Mouse (Mus musculus) myocyte (in vitro differentiated cells): Measurements from ENCODE around the gene D230025D16Rik. TPM values are rescaled to one million over a fixed set of nuclear protein-coding genes. Genes with fewer than 3 reads are reported as not detected.

Source experiments
- H3K27me3 ChIP-seq: one replicate; pipeline ENCODE4 v1.6.1; 2011; ENCODE audit not compliant: control insufficient read depth, insufficient read depth, insufficient read length
- H3K36me3 ChIP-seq: one replicate; pipeline ENCODE4 v1.6.1; 2011; ENCODE audit not compliant: control insufficient read depth, insufficient read depth
- H3K4me2 ChIP-seq: one replicate; pipeline ENCODE4 v1.6.1; 2011; ENCODE audit warnings: low read depth, control low read depth
- H3K4me3 ChIP-seq: one replicate; pipeline ENCODE4 v1.5.1; 2011; ENCODE audit warnings: mild to moderate bottlenecking, control low read depth, moderate library complexity
- H3K79me2 ChIP-seq: one replicate; pipeline ENCODE4 v1.6.1; 2011; ENCODE audit not compliant: control insufficient read depth, insufficient read depth
- H3ac ChIP-seq: one replicate; pipeline ENCODE4 v1.6.1; 2011; ENCODE audit not compliant: control insufficient read depth, insufficient read length
- CEBPB ChIP-seq: IDR thresholded peaks from 2 replicates; pipeline ENCODE4 v1.6.1; 2011; ENCODE audit warnings: mild to moderate bottlenecking, moderate library complexity; ENCODE audit not compliant: poor library complexity, insufficient read depth, severe bottlenecking
- E2F4 ChIP-seq: IDR thresholded peaks from one replicate; pipeline ENCODE4 v1.6.1; 2011; ENCODE audit warnings: mild to moderate bottlenecking, control low read depth, moderate library complexity; ENCODE audit not compliant: insufficient read depth
- MAX ChIP-seq: IDR thresholded peaks from one replicate; pipeline ENCODE4 v1.6.1; 2011; ENCODE audit warnings: low read depth, mild to moderate bottlenecking, control low read depth
- MYOD1 ChIP-seq, 3 experiments: IDR thresholded peaks; one replicate each; pipeline ENCODE4 v1.6.1; 2011; ENCODE audit warnings: control low read depth in 2 of 3, low read depth in 2 of 3, mild to moderate bottlenecking in 2 of 3, moderate library complexity in 1 of 3; ENCODE audit not compliant: insufficient read length in 2 of 3, control insufficient read depth in 1 of 3
- MYOG ChIP-seq, 3 experiments: IDR thresholded peaks; one replicate each; pipeline ENCODE4 v1.6.1; 2011; ENCODE audit warnings: control low read depth in 2 of 3, low read depth in 2 of 3, mild to moderate bottlenecking in 2 of 3; ENCODE audit not compliant: insufficient read length in 2 of 3, control insufficient read depth in 1 of 3, insufficient read depth in 1 of 3
- POLR2A ChIP-seq: IDR thresholded peaks from one replicate; pipeline ENCODE4 v1.6.1; 2011; ENCODE audit warnings: low read depth, mild to moderate bottlenecking, control low read depth, moderate library complexity; ENCODE audit not compliant: insufficient read length
- POLR2AphosphoS2 ChIP-seq: IDR thresholded peaks from one replicate; pipeline ENCODE4 v1.6.1; 2011; ENCODE audit warnings: low read depth, control low read depth; ENCODE audit not compliant: insufficient read length
- REST ChIP-seq: IDR thresholded peaks from one replicate; pipeline ENCODE4 v1.6.1; 2011; ENCODE audit warnings: mild to moderate bottlenecking, control low read depth, moderate library complexity; ENCODE audit not compliant: insufficient read depth, insufficient read length
- SRF ChIP-seq: IDR thresholded peaks from one replicate; pipeline ENCODE4 v1.6.1; 2011; ENCODE audit warnings: low read depth; ENCODE audit not compliant: control insufficient read depth, insufficient read length
- TCF12 ChIP-seq: IDR thresholded peaks from one replicate; pipeline ENCODE4 v1.6.1; 2011; ENCODE audit warnings: mild to moderate bottlenecking, control low read depth; ENCODE audit not compliant: poor library complexity, insufficient read depth, severe bottlenecking
- TCF3 ChIP-seq: IDR thresholded peaks from one replicate; pipeline ENCODE4 v1.6.1; 2011; ENCODE audit warnings: low read depth, control low read depth; ENCODE audit not compliant: insufficient read length
- USF1 ChIP-seq: IDR thresholded peaks from one replicate; pipeline ENCODE4 v1.6.1; 2011; ENCODE audit warnings: low read depth, mild to moderate bottlenecking, control low read depth, moderate library complexity
- polyA plus RNA-seq: library from polyadenylated mRNA; unstranded; fragments of >200 nt; fragmentation: generic; extraction: Trizol; gene quantifications from one replicate; pipeline ENCODE4 v1.2.1, GENCODE M21; 2012; ENCODE audit warnings: missing spikeins

D230025D16Rik gene
- polyA plus RNA-seq, 1 experiment: 16.6 TPM

DNA sequence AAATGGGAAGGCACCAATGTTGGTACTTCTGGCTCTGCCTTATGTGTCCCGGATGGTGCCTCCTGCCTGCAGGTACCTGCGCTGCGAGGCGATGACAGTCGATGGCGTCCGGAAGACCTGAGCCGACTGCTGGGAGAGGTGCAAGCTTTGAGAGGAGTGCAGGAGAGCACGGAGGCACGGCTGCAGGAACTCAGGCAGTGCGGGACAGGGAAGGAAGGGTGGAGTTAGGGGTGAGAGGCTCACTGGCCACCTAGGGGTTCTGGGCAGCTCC is 45.9 kb downstream of the D230025D16Rik start:
- Histone ChIP-seq H3K4me3 (no peak overlapping the region), H3K27me3 (no peaks in the 10 kb centered on the region), H3K36me3 (no peaks in the 10 kb centered on the region), H3ac (no peak overlapping the region), H3K4me2 (no peak overlapping the region), H3K79me2 (no peaks in the 10 kb centered on the region)
- TF ChIP-seq CEBPB: no peak
- TF ChIP-seq REST: no peak
- TF ChIP-seq POLR2A: no peak
- TF ChIP-seq SRF: no peak
- no peak for TF ChIP-seq TCF3

GRCm38 (mm10) chr8:105275387-105275786 is 50.4 kb downstream of the D230025D16Rik start:
- TF ChIP-seq TCF12 (no peak), CEBPB (no peak), SRF (no peak), MYOG (IDR thresholded peaks at IDR 0.05; ENCODE audit: control insufficient read depth in 1 of 3, insufficient read depth in 1 of 3, insufficient read length in 2 of 3, low read depth in 2 of 3) (no peak), POLR2A (no peak), MAX (no peak), REST (no peak), USF1 (no peak), TCF3 (no peak), E2F4 (no peak)
- no peaks in the 10 kb centered on the region for H3K27me3 ChIP-seq
- H3ac ChIP-seq: no peak overlapping the region
- H3K79me2 ChIP-seq: no peaks in the 10 kb centered on the region
- no peaks in the 10 kb centered on the region for H3K36me3 ChIP-seq
- peak overlapping the region; percentile 30 for H3K4me3 ChIP-seq
- peak overlapping the region; percentile 76 for H3K4me2 ChIP-seq

DNA sequence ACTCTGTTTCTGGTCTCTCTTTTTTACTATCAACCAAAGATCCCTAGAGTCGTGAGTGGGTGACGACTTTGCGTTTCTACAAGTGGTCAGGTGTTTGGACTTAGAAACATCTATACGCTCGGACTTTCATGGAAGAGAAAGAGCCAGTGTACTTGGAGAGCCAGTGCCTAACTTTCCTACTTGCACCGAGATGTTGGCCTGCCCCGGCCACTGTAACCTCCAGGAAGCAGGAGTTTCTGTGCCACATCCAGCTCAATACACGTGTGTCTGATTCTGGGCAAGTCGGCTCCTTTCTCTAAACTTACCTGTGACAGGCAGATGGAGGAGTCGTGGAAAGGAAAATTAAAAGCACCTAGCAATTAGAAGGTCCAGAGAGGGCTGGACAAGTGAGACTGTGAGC is 50.9 kb downstream of the D230025D16Rik start, which contains the start of gene Nol3:
TSS of gene Nol3 (plus strand) at position 301 of the 400 bp plus-strand sequence.
- Histone ChIP-seq H3K4me2 (peak within 1 kb of the TSS; percentile 76), H3ac (peak within 1 kb of the TSS; percentile 8), H3K36me3 (no peaks in the 10 kb centered on the region), H3K4me3 (peak within 1 kb of the TSS; percentile 30), H3K79me2 (no peaks in the 10 kb centered on the region), H3K27me3 (no peaks in the 10 kb centered on the region)
- TF ChIP-seq POLR2AphosphoS2: no peak
- no peak for TF ChIP-seq CEBPB
- TF ChIP-seq MYOD1 (IDR thresholded peaks at IDR 0.05; ENCODE audit: control insufficient read depth in 1 of 3, insufficient read length in 2 of 3, low read depth in 2 of 3): no peak
- TF ChIP-seq TCF3: no peak
- TF ChIP-seq TCF12: no peak

GRCm38 (mm10) chr8:105276292-105277120 is 51.6 kb downstream of the D230025D16Rik start:
- H3K27me3 ChIP-seq: no peaks in the 10 kb centered on the region
- peak overlapping the region; percentile 30 for H3K4me3 ChIP-seq
- no peaks in the 10 kb centered on the region for H3K79me2 ChIP-seq
- TF ChIP-seq E2F4 (no peak), USF1 (no peak), CEBPB (no peak), MYOD1 (IDR thresholded peaks at IDR 0.05; ENCODE audit: control insufficient read depth in 1 of 3, insufficient read length in 2 of 3, low read depth in 2 of 3) (peak in 2 of 3 experiments; percentile 97 to 100), TCF3 (peak; percentile 89), MYOG (IDR thresholded peaks at IDR 0.05; ENCODE audit: control insufficient read depth in 1 of 3, insufficient read depth in 1 of 3, insufficient read length in 2 of 3, low read depth in 2 of 3) (peak; percentile 59 to 99 (median 98)), MAX (no peak), POLR2A (peak; percentile 90), SRF (peak; percentile 43), TCF12 (peak; percentile 30), REST (peak; percentile 32), POLR2AphosphoS2 (peak; percentile 99)
- H3K36me3 ChIP-seq: no peaks in the 10 kb centered on the region
- H3K4me2 ChIP-seq: peak overlapping the region; percentile 76
- peak overlapping the region; percentile 8 for H3ac ChIP-seq

- Histone ChIP-seq H3K4me3 (no peak overlapping the region), H3K27me3 (no peaks in the 10 kb centered on the region)
Measured at GRCm38 (mm10) chr8:105278911-105279334, 54.0 kb downstream of the D230025D16Rik start.

More at GRCm38 (mm10) chr8:105278911-105279334, 54.0 kb downstream of the D230025D16Rik start:
- no peak overlapping the region for H3ac ChIP-seq
- H3K36me3 ChIP-seq: peaks cover 4% of the 10 kb centered on the region
- no peaks in the 10 kb centered on the region for H3K79me2 ChIP-seq
- no peak overlapping the region for H3K4me2 ChIP-seq
- TF ChIP-seq MYOG (IDR thresholded peaks at IDR 0.05; ENCODE audit: control insufficient read depth in 1 of 3, insufficient read depth in 1 of 3, insufficient read length in 2 of 3, low read depth in 2 of 3) (no peak), TCF3 (no peak), TCF12 (no peak), SRF (no peak), MYOD1 (IDR thresholded peaks at IDR 0.05; ENCODE audit: control insufficient read depth in 1 of 3, insufficient read length in 2 of 3, low read depth in 2 of 3) (no peak), POLR2AphosphoS2 (no peak), E2F4 (no peak), POLR2A (no peak), USF1 (no peak), MAX (no peak), CEBPB (no peak), REST (no peak)
